Mouse (Mus musculus) gastrocnemius, adult 8-10 months (tissue): Measurements from ENCODE around the gene Alpk3. TPM values are rescaled to one million over a fixed set of nuclear protein-coding genes. Genes with fewer than 3 reads are reported as not detected.
"Not testable (repeated sequence)": the region's sequence is repeated elsewhere in the genome, so short reads cannot be mapped to it uniquely, and the experiment has no call there.

Source experiments
- DNase-seq, 2 experiments: peaks; one replicate each; pipeline ENCODE4 v3.0.0; 2022; ENCODE audit warnings: low spot score in 2 of 2
- total RNA-seq, 4 experiments: library from RNA; stranded (reverse); gene quantifications; 2 replicates each; pipeline ENCODE4 v1.2.4; 2022

Gene Alpk3
- total RNA-seq, 4 experiments from 2014 or later, result 273 to 345 (median 299) TPM

GRCm38 (mm10) chr7:81131864-81132263 is 74.5 kb downstream of the Alpk3 start:
- DNase-seq, result peak in 1 of 2 experiments; percentile 36

GRCm38 (mm10) chr7:81132851-81133279 is 75.5 kb downstream of the Alpk3 start:
- DNase-seq, result peak in 1 of 2 experiments; percentile 61

GRCm38 (mm10) chr7:81133416-81133815 is 76.0 kb downstream of the Alpk3 start:
- DNase-seq, result no peak

- DNase-seq, result no peak
Observed at GRCm38 (mm10) chr7:81133941-81134340, 76.5 kb downstream of the Alpk3 start.

GRCm38 (mm10) chr7:81134614-81135067 is 77.2 kb downstream of the Alpk3 start:
- peak; percentile 58 to 66 for DNase-seq

- no peak for DNase-seq
Observed at GRCm38 (mm10) chr7:81137292-81137691, 79.9 kb downstream of the Alpk3 start.

- DNase-seq, result peak in 1 of 2 experiments; percentile 40
Observed at GRCm38 (mm10) chr7:81139100-81139499, 81.7 kb downstream of the Alpk3 start.

- DNase-seq, result no peak
Observed at GRCm38 (mm10) chr7:81139671-81140404, 82.4 kb downstream of the Alpk3 start.

- DNase-seq, result no peak
Observed at GRCm38 (mm10) chr7:81141541-81141940, 84.1 kb downstream of the Alpk3 start.

- not testable (repeated sequence) for DNase-seq
Observed at GRCm38 (mm10) chr7:81143056-81143455, 85.7 kb downstream of the Alpk3 start.

- DNase-seq, result no peak
Observed at GRCm38 (mm10) chr7:81149759-81150158, 92.4 kb downstream of the Alpk3 start.

GRCm38 (mm10) chr7:81151216-81151615 is 93.8 kb downstream of the Alpk3 start:
- DNase-seq, result no peak

- DNase-seq, result no peak
Observed at GRCm38 (mm10) chr7:81152306-81152705, 94.9 kb downstream of the Alpk3 start.

- no peak for DNase-seq
Observed at GRCm38 (mm10) chr7:81152826-81153225, 95.4 kb downstream of the Alpk3 start.

GRCm38 (mm10) chr7:81153327-81153726 is 95.9 kb downstream of the Alpk3 start:
- DNase-seq, result no peak

- not testable (repeated sequence) for DNase-seq
Observed at GRCm38 (mm10) chr7:81154244-81154643, 96.8 kb downstream of the Alpk3 start.

- peak in 1 of 2 experiments; percentile 48 for DNase-seq
Observed at GRCm38 (mm10) chr7:81154960-81155359, 97.6 kb downstream of the Alpk3 start.

Other genes with a start within 250 kb of the Alpk3 start
- 10 to 100 TPM in 2 of 4 experiments, 1 to 10 TPM in 2; 6.3 to 12.7 (median 10.6) TPM for gene Iqgap1, start 231.6 kb upstream of the Alpk3 start, total RNA-seq
- gene Zscan2, start 196.7 kb upstream of the Alpk3 start, total RNA-seq, result 1 to 10 TPM; 1.8 to 2.4 (median 2.0) TPM
- 1 to 10 TPM; 2.4 to 6.0 (median 3.8) TPM for gene Wdr73, start 156.3 kb upstream of the Alpk3 start, total RNA-seq
- gene Nmb, start 152.5 kb upstream of the Alpk3 start, total RNA-seq, result 1 to 10 TPM; 2.4 to 5.0 (median 4.0) TPM
- gene Sec11a, start 109.8 kb upstream of the Alpk3 start, total RNA-seq, result 10 to 100 TPM; 24.9 to 33.7 (median 25.5) TPM
- 10 to 100 TPM in 3 of 4 experiments, 1 to 10 TPM in 1; 9.1 to 14.1 (median 12.1) TPM for gene Zfp592, start 63.9 kb upstream of the Alpk3 start, total RNA-seq
- under 1 TPM; 0.07 to 0.25 (median 0.14) TPM for gene Slc28a1, start 57.2 kb downstream of the Alpk3 start, total RNA-seq
- 10 to 100 TPM in 2 of 4 experiments, 1 to 10 TPM in 2; 9.0 to 12.5 (median 9.9) TPM for gene Pde8a, start 156.0 kb downstream of the Alpk3 start, total RNA-seq